Mouse (Mus musculus): ENCODE results near the gene Olfr1420. TPM values are rescaled to one million over a fixed set of nuclear protein-coding genes. Genes with fewer than 3 reads are reported as not detected.
"Not testable (repeated sequence)": the region's sequence is repeated elsewhere in the genome, so short reads cannot be mapped to it uniquely, and the experiment has no call there.

Gene Olfr1420
- not detected for total RNA-seq (2021)
- long read RNA-seq = 0 reads

DNA sequence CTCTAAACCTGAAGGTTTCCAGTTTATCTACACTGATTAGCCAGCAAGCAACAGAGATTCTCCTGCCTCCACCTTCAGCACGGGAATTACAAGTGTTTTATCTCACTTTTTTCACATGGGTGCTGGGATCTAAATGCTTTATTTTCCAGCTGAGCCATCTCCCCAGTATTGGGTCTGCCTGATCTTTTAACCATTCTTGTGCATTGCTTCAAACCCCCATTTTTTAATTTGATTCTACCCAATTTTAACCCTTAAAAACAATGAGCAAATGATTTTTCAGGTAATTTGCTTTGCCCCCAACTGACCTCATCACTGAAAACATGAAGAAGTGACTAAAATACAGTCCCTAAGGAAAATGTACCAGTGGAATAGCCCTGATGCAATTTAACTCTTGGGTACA lies at the start of gene Olfr1420:
Gene Olfr1420, plus strand, starts transcription at position 301 of the 400 bp plus-strand sequence.
- DNase-seq (ENCODE audit: low spot score in 2 of 2) = no peak

- no peak for DNase-seq (ENCODE audit: low spot score in 2 of 2)
Observed at GRCm38 (mm10) chr19:11839119-11839518, 47.2 kb upstream of the Olfr1420 start, which contains the start of gene Olfr1417. Gene Olfr1417, minus strand, starts transcription at chr19:11839219.

GRCm38 (mm10) chr19:11846333-11846732 lies 40.0 kb upstream of the Olfr1420 start:
- peak in 1 of 2 experiments; percentile 4 for DNase-seq (ENCODE audit: low spot score in 2 of 2)

DNA sequence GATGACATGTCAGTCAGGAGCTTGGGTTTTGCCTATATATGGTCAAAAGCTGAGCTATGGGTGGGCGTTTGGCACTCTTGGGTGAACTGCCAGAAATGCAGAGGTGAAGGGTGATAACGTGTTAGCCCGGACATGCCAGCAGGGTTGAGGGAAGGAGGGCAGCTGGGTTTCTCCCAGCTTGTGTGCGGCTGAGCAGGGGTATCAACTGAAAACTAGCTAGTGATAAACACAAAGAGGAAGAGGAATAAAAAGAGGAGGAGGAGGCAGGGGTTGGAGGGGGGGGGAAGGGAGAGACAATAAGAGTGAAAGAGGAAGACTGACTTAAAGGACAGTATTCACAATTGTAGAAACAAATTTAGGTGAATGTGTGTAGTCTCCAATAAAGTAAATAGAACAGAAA lies 33.7 kb upstream of the Olfr1420 start:
- DNase-seq (ENCODE audit: low spot score in 2 of 2) = no peak

DNA sequence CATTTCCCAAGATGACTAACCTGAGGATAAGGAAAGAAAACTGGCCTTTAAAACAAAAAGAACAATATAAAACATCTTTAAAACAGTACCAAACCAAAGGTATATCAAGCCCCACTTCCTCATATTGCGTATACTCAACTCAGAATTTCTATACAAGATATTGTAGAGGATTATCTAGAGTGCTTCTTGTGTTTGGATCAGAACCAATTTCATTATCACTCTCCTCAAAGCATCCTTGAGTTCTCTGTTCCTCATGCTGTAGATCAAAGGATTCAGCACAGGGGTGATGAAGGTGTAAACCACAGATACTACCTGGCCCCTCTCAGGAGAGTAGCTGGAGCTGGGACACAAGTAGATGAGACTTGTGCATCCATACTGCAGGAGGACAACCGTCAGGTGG lies 31.5 kb upstream of the Olfr1420 start:
- no peak for DNase-seq (ENCODE audit: low spot score in 2 of 2)

DNA sequence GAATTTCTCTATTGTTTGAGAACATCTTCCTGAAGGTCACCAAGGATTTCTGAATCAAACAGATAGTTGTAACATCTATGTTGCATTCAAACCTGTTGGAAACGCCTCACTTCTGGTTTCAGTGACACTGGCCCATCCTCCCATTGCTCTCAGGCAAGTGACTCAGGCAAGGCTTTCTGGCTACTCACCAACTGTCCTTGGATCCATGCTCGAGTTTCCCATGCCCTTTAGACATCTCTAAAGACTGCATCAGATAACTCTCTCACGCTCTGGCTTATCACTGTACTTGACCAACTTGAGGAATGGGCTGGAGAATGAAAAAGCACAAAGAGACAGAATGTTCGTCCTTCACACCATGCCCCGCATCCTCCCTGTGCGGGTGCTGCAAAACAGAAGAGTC lies 29.9 kb upstream of the Olfr1420 start:
- DNase-seq (ENCODE audit: low spot score in 2 of 2) = no peak

GRCm38 (mm10) chr19:11860966-11861365 lies 25.4 kb upstream of the Olfr1420 start, which contains the start of gene Olfr1418:
Gene Olfr1418, minus strand, starts transcription at chr19:11861066.
- DNase-seq (ENCODE audit: low spot score in 2 of 2) = no peak

GRCm38 (mm10) chr19:11867837-11868236 lies 18.5 kb upstream of the Olfr1420 start:
- no peak for DNase-seq (ENCODE audit: low spot score in 2 of 2)

- DNase-seq (ENCODE audit: low spot score in 2 of 2) = no peak
Observed at GRCm38 (mm10) chr19:11875006-11875405, 11.4 kb upstream of the Olfr1420 start, which contains the start of gene Olfr1419. Gene Olfr1419, minus strand, starts transcription at chr19:11875106.

- not testable (repeated sequence) for DNase-seq (ENCODE audit: low spot score in 2 of 2)
Observed at GRCm38 (mm10) chr19:11878404-11878803, 8.0 kb upstream of the Olfr1420 start.

- DNase-seq (ENCODE audit: low spot score in 2 of 2) = no peak
Observed at GRCm38 (mm10) chr19:11911021-11911420, 24.7 kb downstream of the Olfr1420 start.

DNA sequence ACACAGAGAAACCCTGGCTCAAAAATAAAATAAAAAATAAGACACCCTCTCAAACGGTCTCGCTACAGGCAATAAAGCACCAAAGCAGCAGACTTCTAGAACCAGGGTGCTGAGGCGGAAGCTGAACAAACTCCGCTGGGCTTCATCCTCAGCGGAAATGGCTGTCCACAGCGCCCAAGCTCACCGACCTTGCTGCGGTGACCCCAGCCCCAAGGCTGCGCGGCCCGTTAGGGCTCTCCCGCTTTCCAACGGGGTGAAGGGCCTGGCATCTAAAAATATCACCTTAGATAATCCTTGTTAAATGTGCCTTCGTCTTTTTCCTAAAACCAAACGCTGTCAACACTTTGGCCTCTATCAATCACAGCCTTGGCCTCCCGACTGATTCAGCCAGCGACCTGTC lies 25.2 kb downstream of the Olfr1420 start:
- DNase-seq (ENCODE audit: low spot score in 2 of 2) = no peak

- peak; percentile 99 for DNase-seq (ENCODE audit: low spot score in 2 of 2)
Observed at GRCm38 (mm10) chr19:11912037-11912532, 25.7 kb downstream of the Olfr1420 start, which contains the start of gene Patl1. Gene Patl1, plus strand, starts transcription at chr19:11912399.

GRCm38 (mm10) chr19:11912533-11913121 lies 26.3 kb downstream of the Olfr1420 start:
- DNase-seq (ENCODE audit: low spot score in 2 of 2) = peak; percentile 7 to 23

- DNase-seq (ENCODE audit: low spot score in 2 of 2) = peak; percentile 17 to 35
Observed at GRCm38 (mm10) chr19:11915804-11916203, 29.4 kb downstream of the Olfr1420 start.

- DNase-seq (ENCODE audit: low spot score in 2 of 2) = no peak
Observed at GRCm38 (mm10) chr19:11922068-11922467, 35.7 kb downstream of the Olfr1420 start.

DNA sequence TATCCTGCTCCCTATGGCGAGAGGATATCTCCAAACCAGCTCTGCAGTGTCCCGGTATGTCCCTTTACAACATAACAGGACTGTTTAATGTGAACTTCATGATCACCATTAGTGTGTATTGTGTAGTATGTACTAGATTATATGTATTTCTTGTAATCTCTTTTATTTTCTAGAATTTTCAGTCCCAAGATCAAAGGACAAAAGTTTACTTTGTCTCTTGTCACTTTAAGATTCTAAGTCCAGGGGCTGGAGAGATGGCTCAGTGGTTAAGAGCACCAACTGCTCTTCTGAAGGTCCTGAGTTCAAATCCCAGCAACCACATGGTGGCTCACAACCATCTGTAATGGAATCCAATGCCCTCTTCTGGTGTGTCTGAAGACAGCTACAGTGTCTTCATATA lies 36.1 kb downstream of the Olfr1420 start:
- not testable (repeated sequence) for DNase-seq (ENCODE audit: low spot score in 2 of 2)

- no peak for DNase-seq (ENCODE audit: low spot score in 2 of 2)
Observed at GRCm38 (mm10) chr19:11926380-11926779, 40.0 kb downstream of the Olfr1420 start.

- no peak for DNase-seq (ENCODE audit: low spot score in 2 of 2)
Observed at GRCm38 (mm10) chr19:11928025-11928748, 41.8 kb downstream of the Olfr1420 start.

DNA sequence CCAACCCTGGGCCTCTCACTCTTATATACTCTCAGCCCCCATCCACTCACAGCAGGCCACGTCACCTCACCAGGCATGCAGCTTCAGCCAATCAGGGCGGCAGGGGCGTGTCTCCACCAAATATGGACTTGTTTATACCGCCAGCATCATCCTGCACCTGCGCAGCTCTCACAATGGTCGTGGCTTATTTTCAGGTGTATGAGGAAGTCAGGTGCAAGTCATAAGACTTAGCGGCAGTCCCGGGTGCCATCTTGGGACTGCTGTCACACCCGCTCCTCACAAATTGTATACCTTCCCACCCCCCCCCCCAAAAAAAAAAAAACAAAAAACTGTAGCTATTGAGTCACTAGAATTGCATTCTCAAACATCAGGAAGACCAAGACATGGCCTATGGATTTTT lies 60.1 kb downstream of the Olfr1420 start:
- not testable (repeated sequence) for DNase-seq (ENCODE audit: low spot score in 2 of 2)

Measured in layer of hippocampus, adult 18-20 months (tissue).